ENCODE assay signal across 26 mouse cellular contexts in genomic region chr13:52924457-52924856, GRCm38 (mm10). TPM values are rescaled to one million over a fixed set of nuclear protein-coding genes. Genes with fewer than 3 reads are reported as not detected.
DNase-seq lines count a peak whose midpoint lies in the region; ATAC-seq lines count a peak whose summit lies in the region.
"Had no signal": no experiment of that assay in that cellular context is flagged by ENCODE, and none has a peak within 500 bp of the region (broad histone marks: within the 10 kb centered on the region; RNA-seq: fewer than 3 reads in every experiment).

No protein-coding gene starts in this region.

- H3K36me3 ChIP-seq in midbrain, embryonic 11.5 days (ENCODE audit: control insufficient read depth, insufficient read depth, low read length): no peaks in the 10 kb centered on the region
- no peaks in the 10 kb centered on the region for H3K36me3 ChIP-seq in midbrain, embryonic 16.5 days (ENCODE audit: control insufficient read depth, insufficient read depth, low read length)
- H3K36me3 ChIP-seq in kidney, embryonic 15.5 days: no peaks in the 10 kb centered on the region
- no peaks in the 10 kb centered on the region for H3K36me3 ChIP-seq in hindbrain, embryonic 12.5 days
- H3K36me3 ChIP-seq: embryonic facial prominence, embryonic 15.5 days; heart, embryonic 10.5 days; hindbrain, embryonic 15.5 days had no signal

- H3K9me3 ChIP-seq in midbrain, embryonic 11.5 days (ENCODE audit: control insufficient read depth, low read length): no peaks in the 10 kb centered on the region
- no peaks in the 10 kb centered on the region for H3K9me3 ChIP-seq in midbrain, embryonic 16.5 days (replicated peaks; ENCODE audit: control insufficient read depth, low read length, poor library complexity, severe bottlenecking)
- no peaks in the 10 kb centered on the region for H3K9me3 ChIP-seq in kidney, embryonic 15.5 days (replicated peaks)
- no peaks in the 10 kb centered on the region for H3K9me3 ChIP-seq in hindbrain, embryonic 12.5 days (replicated peaks)
- H3K9me3 ChIP-seq: embryonic facial prominence, embryonic 12.5 days; embryonic facial prominence, embryonic 15.5 days; heart, embryonic 10.5 days; heart, embryonic 13.5 days; hindbrain, embryonic 15.5 days had no signal

- DNase-seq in midbrain, embryonic 11.5 days (ENCODE audit: low spot score, missing footprints): peak; percentile 49
- peak; percentile 33 for DNase-seq in naive thymus-derived CD4-positive, alpha-beta T cell, adult 2 months (ENCODE audit: low read depth)
- DNase-seq in thymus, postnatal 14 days: peak; percentile 58
- DNase-seq in thymus, postnatal 4 days: peak; percentile 55
- no peak for DNase-seq in left cerebral cortex, postnatal 4 days
- DNase-seq: adrenal gland, adult 2 months; adrenal gland, postnatal 14 days; B cell, adult 2 months; cerebellum, adult 18-20 months; cerebellum, adult 9-10 months; cerebellum, postnatal 25 days; forebrain, postnatal 0 days; gastrocnemius, postnatal 25 days; heart, adult 18-20 months; heart, postnatal 14 days; heart, postnatal 4 days had no signal

- ATAC-seq in midbrain, embryonic 11.5 days (ENCODE audit: low FRiP score): no peak
- ATAC-seq in midbrain, embryonic 16.5 days: no peak
- no peak for ATAC-seq in kidney, embryonic 15.5 days (replicated peaks; ENCODE audit: low FRiP score)
- no peak for ATAC-seq in hindbrain, embryonic 12.5 days (ENCODE audit: low FRiP score)
- ATAC-seq: forebrain, embryonic 14.5 days; forebrain, postnatal 0 days; Patski had no signal

- H3K27me3 ChIP-seq in midbrain, embryonic 11.5 days (ENCODE audit: control insufficient read depth, insufficient read depth, low read length): no peaks in the 10 kb centered on the region
- H3K27me3 ChIP-seq in midbrain, embryonic 16.5 days (ENCODE audit: control insufficient read depth, insufficient read depth, low read depth, low read length): no peaks in the 10 kb centered on the region
- H3K27me3 ChIP-seq in kidney, embryonic 15.5 days: no peaks in the 10 kb centered on the region
- H3K27me3 ChIP-seq in hindbrain, embryonic 12.5 days: no peaks in the 10 kb centered on the region
- H3K27me3 ChIP-seq: embryonic facial prominence, embryonic 12.5 days; embryonic facial prominence, embryonic 15.5 days; heart, embryonic 13.5 days; hindbrain, embryonic 15.5 days; Patski had no signal

- no peak overlapping the region for H3K27ac ChIP-seq in midbrain, embryonic 11.5 days (ENCODE audit: low read depth, low read length)
- H3K27ac ChIP-seq in midbrain, embryonic 16.5 days (ENCODE audit: low read length): no peak overlapping the region
- H3K27ac ChIP-seq in kidney, embryonic 15.5 days: no peak overlapping the region
- H3K27ac ChIP-seq in hindbrain, embryonic 12.5 days: no peak overlapping the region
- H3K27ac ChIP-seq: embryonic facial prominence, embryonic 12.5 days; embryonic facial prominence, embryonic 15.5 days; heart, embryonic 10.5 days; heart, embryonic 13.5 days; hindbrain, embryonic 15.5 days had no signal

- 87% methylated on average over 5 of the region's 5 CpGs for WGBS in midbrain, embryonic 11.5 days
- WGBS in midbrain, embryonic 16.5 days: 83% methylated on average over 5 of the region's 5 CpGs
- 78% methylated on average over 5 of the region's 5 CpGs for WGBS in kidney, embryonic 15.5 days
- WGBS in hindbrain, embryonic 12.5 days: 71% methylated on average over 5 of the region's 5 CpGs

- no peak overlapping the region for H3K9ac ChIP-seq in midbrain, embryonic 11.5 days (ENCODE audit: low read length)
- H3K9ac ChIP-seq in midbrain, embryonic 16.5 days (ENCODE audit: low read depth, low read length): no peak overlapping the region
- no peak overlapping the region for H3K9ac ChIP-seq in kidney, embryonic 15.5 days
- H3K9ac ChIP-seq in hindbrain, embryonic 12.5 days: no peak overlapping the region
- H3K9ac ChIP-seq: embryonic facial prominence, embryonic 12.5 days; embryonic facial prominence, embryonic 15.5 days; forebrain, postnatal 0 days; heart, embryonic 13.5 days; hindbrain, embryonic 15.5 days had no signal

- intact Hi-C loops in left cerebral cortex, postnatal 4 days (cut with DNase I): no loop called here

- H3K4me3 ChIP-seq in midbrain, embryonic 11.5 days (ENCODE audit: low read depth, low read length): no peak overlapping the region
- no peak overlapping the region for H3K4me3 ChIP-seq in midbrain, embryonic 16.5 days (ENCODE audit: low read depth, low read length)
- H3K4me3 ChIP-seq in kidney, embryonic 15.5 days (replicated peaks): no peak overlapping the region
- H3K4me3 ChIP-seq in hindbrain, embryonic 12.5 days: no peak overlapping the region
- H3K4me3 ChIP-seq: embryonic facial prominence, embryonic 12.5 days; embryonic facial prominence, embryonic 15.5 days; heart, embryonic 10.5 days; heart, embryonic 13.5 days; hindbrain, embryonic 15.5 days had no signal

- no peak overlapping the region for H3K4me2 ChIP-seq in midbrain, embryonic 11.5 days
- H3K4me2 ChIP-seq in midbrain, embryonic 16.5 days (ENCODE audit: low read length): no peak overlapping the region
- H3K4me2 ChIP-seq in kidney, embryonic 15.5 days: no peak overlapping the region
- no peak overlapping the region for H3K4me2 ChIP-seq in hindbrain, embryonic 12.5 days (replicated peaks)
- H3K4me2 ChIP-seq: embryonic facial prominence, embryonic 12.5 days; embryonic facial prominence, embryonic 15.5 days; heart, embryonic 13.5 days; hindbrain, embryonic 15.5 days had no signal

- peaks cover 10% of the 10 kb centered on the region; the same call in 1 of the 2 replicates for H3K4me1 ChIP-seq in midbrain, embryonic 11.5 days (ENCODE audit: control insufficient read depth, insufficient read depth, low read length)
- H3K4me1 ChIP-seq in midbrain, embryonic 16.5 days (ENCODE audit: control insufficient read depth, insufficient read depth, low read length): peaks cover 20% of the 10 kb centered on the region
- peaks cover 26% of the 10 kb centered on the region for H3K4me1 ChIP-seq in kidney, embryonic 15.5 days
- H3K4me1 ChIP-seq in hindbrain, embryonic 12.5 days: peaks cover 23% of the 10 kb centered on the region

RNA-seq across cellular contexts. Expression of gene Auh, which starts 5.0 kb away (rescaled TPM):
- polyA plus RNA-seq in midbrain, embryonic 11.5 days (2014; fragmentation: Nextera tagmentation; extraction: Ambion mirVana): 38.7 and 39.6 TPM in 2 replicates
- polyA plus RNA-seq in midbrain, embryonic 16.5 days (2015; fragmentation: Nextera tagmentation; extraction: Ambion mirVana): 59.6 and 60.2 TPM in 2 replicates
- polyA plus RNA-seq in kidney, embryonic 15.5 days (2015; fragmentation: Nextera tagmentation; extraction: Ambion mirVana): 56.4 and 57.0 TPM in 2 replicates
- 47.7 and 50.6 TPM in 2 replicates for polyA plus RNA-seq in hindbrain, embryonic 12.5 days (2016; fragmentation: Nextera tagmentation; extraction: Ambion mirVana)
- 10 to 100 TPM; 50.7 to 53.7 TPM for total RNA-seq in left cerebral cortex, postnatal 4 days (2021)

RNA-seq across cellular contexts. Expression of gene Nfil3, which starts 56.4 kb away (rescaled TPM):
- polyA plus RNA-seq in midbrain, embryonic 11.5 days (2014; fragmentation: Nextera tagmentation; extraction: Ambion mirVana): 18.3 and 19.3 TPM in 2 replicates
- 46.5 and 47.0 TPM in 2 replicates for polyA plus RNA-seq in midbrain, embryonic 16.5 days (2015; fragmentation: Nextera tagmentation; extraction: Ambion mirVana)
- polyA plus RNA-seq in kidney, embryonic 15.5 days (2015; fragmentation: Nextera tagmentation; extraction: Ambion mirVana): 20.4 and 22.5 TPM in 2 replicates
- 39.6 and 44.7 TPM in 2 replicates for polyA plus RNA-seq in hindbrain, embryonic 12.5 days (2016; fragmentation: Nextera tagmentation; extraction: Ambion mirVana)
- total RNA-seq in left cerebral cortex, postnatal 4 days (2021): 10 to 100 TPM; 33.6 to 35.5 TPM
